Mouse (Mus musculus) small intestine, adult 2 months (tissue): ENCODE measurements around the gene Gm20388. TPM values are rescaled to one million over a fixed set of nuclear protein-coding genes. Genes with fewer than 3 reads are reported as not detected.

Experiments
- H3K27ac ChIP-seq: fragments of 200-500 bp; 2 replicates; pipeline ENCODE4 v1.5.1; 2012; ENCODE audit warnings: low read depth, low read length, control low read depth, inconsistent platforms; ENCODE audit not compliant: insufficient read depth
- H3K27me3 ChIP-seq: fragments of 200-500 bp; 2 replicates; pipeline ENCODE4 v1.6.1; 2012; ENCODE audit warnings: mild to moderate bottlenecking, moderate library complexity, low read length, inconsistent platforms; ENCODE audit not compliant: control insufficient read depth, insufficient read depth
- H3K36me3 ChIP-seq: fragments of 200-500 bp; 2 replicates; pipeline ENCODE4 v1.6.1; 2012; ENCODE audit warnings: mild to moderate bottlenecking, low read length, control low read depth, inconsistent platforms; ENCODE audit not compliant: control insufficient read depth, insufficient read depth
- H3K4me1 ChIP-seq: fragments of 200-500 bp; 2 replicates; pipeline ENCODE4 v1.6.1; 2012; ENCODE audit warnings: low read length, inconsistent platforms, mixed read lengths; ENCODE audit not compliant: control insufficient read depth, insufficient read depth, insufficient read length
- H3K4me3 ChIP-seq: fragments of 200-500 bp; 2 replicates; pipeline ENCODE4 v1.5.1; 2012; ENCODE audit warnings: low read depth, mild to moderate bottlenecking, control low read depth, inconsistent platforms, low read length, moderate library complexity
- CTCF ChIP-seq: fragments of 200-500 bp; IDR thresholded peaks from 2 replicates; pipeline ENCODE4 v1.5.1; 2012; ENCODE audit warnings: low read depth, mild to moderate bottlenecking, control low read depth, inconsistent platforms, low read length, moderate library complexity, mixed read lengths; ENCODE audit not compliant: insufficient replicate concordance, insufficient read length; ENCODE audit errors: extremely low read depth
- POLR2A ChIP-seq: fragments of 200-500 bp; IDR thresholded peaks from 2 replicates; pipeline ENCODE4 v1.6.1; 2012; ENCODE audit warnings: low read depth, mild to moderate bottlenecking, control low read depth, inconsistent platforms, low read length, moderate library complexity
- WGBS: fragments of 180-500 bp; shearing (Covaris S2); methylation state at CpG from one replicate; pipeline ENCODE4 v1.1.7; 2018; 5-methylcytosine and 5-hydroxymethylcytosine counted together
- polyA plus RNA-seq: library from polyadenylated mRNA; depleted of rRNA; stranded (reverse); fragments of >200 nt; gene quantifications from 2 replicates; pipeline ENCODE4 v1.2.3, GENCODE M21; 2012

The Gm20388 gene
- polyA plus RNA-seq, 1 experiment: 37.3 TPM

DNA sequence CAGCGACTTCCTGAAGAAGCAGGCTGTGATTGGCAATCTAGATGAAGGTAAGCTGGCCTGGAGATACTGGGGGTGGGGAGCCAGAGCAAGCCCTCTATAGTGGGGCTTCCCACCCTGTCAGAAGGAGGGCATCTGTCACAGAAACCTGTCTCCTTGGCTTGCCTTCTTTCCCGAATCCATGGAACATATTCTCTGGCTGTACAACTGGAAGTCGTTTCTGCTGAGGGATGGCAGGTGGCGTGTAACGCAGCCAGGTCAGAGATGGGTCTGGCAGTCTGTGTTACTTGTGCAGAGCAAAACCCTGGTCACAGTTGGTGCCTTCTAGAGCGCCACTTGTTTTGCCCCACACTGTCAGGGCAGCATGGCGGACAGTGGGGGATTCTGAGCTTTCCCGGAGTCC lies 249.7 kb downstream of the Gm20388 start:
- WGBS: 81% methylated on average over 8 of the region's 8 CpGs
- Histone ChIP-seq H3K4me3 (no peak overlapping the region), H3K27me3 (no peaks in the 10 kb centered on the region), H3K4me1 (no peaks in the 10 kb centered on the region), H3K27ac (no peak overlapping the region), H3K36me3 (no peaks in the 10 kb centered on the region)
- no peak for TF ChIP-seq CTCF

DNA sequence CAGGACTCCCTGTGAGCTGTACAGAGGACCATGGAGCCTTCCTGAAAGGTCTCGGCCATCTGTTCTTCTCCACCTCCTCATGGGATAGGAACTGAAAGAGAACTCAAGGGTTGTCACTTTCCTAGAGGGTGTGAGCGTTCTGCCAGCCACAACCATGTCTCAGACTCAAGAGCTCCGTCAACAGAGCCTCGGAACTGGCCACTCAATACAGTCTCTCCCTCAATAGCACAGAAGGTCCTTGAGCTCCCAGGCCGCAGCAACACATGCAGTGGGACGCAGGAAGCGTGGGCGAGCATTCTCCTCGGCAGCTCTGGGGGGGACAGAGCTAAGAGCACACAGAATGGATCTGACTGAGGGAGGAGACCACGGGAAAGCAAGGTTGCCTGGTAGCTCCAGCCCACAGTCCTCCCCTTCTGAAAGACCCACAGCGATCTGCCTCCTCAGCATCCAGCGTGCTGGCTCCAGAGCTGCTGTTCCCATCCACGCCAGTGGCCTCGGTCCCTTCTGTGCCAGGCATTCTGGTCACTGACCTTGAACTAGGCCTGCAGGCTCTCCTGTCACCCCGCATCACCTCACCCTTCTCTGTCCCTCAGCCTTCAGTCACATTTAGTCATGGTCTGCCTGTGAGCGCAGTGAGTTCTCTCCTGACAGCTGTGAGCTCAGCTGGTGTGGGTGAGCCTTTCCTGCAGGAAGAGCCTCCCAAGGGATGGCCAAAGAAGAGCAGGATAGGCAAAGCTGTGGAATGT lies 251.2 kb downstream of the Gm20388 start:
- WGBS: 86% methylated on average over 16 of the region's 16 CpGs
- Histone ChIP-seq H3K27me3 (no peaks in the 10 kb centered on the region), H3K36me3 (no peaks in the 10 kb centered on the region), H3K27ac (no peak overlapping the region), H3K4me1 (no peaks in the 10 kb centered on the region), H3K4me3 (no peak overlapping the region)
- TF ChIP-seq POLR2A (no peak), CTCF (no peak)

DNA sequence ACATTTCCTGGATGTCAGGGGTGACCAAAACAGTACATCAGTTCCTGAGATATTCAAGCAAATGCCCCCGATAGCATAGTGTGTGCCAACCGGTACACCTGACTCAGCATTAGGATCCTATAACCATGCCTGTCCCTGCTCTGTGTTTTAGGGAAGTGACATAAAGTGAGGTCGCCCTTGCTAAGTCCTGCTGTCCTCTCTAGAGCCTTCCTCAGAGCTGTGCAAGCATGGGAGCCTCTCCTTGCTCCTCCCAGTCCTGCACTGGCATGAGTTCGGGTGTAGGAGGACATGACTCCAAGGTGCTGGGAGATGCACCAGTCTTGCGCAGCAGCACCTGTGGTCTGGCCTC lies 251.7 kb downstream of the Gm20388 start:
- Histone ChIP-seq H3K27ac (no peak overlapping the region), H3K4me1 (no peaks in the 10 kb centered on the region), H3K4me3 (no peak overlapping the region), H3K27me3 (no peaks in the 10 kb centered on the region), H3K36me3 (no peaks in the 10 kb centered on the region)
- WGBS: 76% methylated on average over 5 of the region's 5 CpGs
- TF ChIP-seq CTCF (no peak), POLR2A (no peak)

DNA sequence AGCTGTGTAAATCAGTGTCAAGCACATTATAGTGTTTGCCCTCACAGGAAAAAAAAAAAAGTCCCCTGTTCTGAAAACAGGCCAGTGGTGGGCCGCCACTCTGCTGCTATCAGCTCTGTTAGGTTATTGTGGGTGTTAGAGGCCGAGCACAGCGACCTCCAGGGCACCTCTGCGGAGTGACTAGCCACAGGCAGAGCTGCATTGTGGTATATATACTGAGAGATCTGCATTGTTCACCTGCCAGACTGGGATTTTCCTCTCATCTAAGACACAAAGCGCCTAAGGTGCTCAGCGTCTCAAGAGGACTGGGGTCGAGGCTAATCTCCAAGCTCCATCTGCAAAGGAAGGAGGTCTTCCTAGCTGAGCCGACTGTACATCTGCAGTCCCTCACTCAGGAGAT lies 252.7 kb downstream of the Gm20388 start:
- TF ChIP-seq POLR2A (no peak), CTCF (no peak)
- no peak overlapping the region for H3K27ac ChIP-seq
- H3K4me1 ChIP-seq: no peaks in the 10 kb centered on the region
- H3K4me3 ChIP-seq: no peak overlapping the region
- WGBS: 75% methylated on average over 8 of the region's 8 CpGs
- H3K36me3 ChIP-seq: no peaks in the 10 kb centered on the region
- H3K27me3 ChIP-seq: 0 out of 2 replicates have a peak, but pooled peaks cover 1% of the 10 kb centered on the region

DNA sequence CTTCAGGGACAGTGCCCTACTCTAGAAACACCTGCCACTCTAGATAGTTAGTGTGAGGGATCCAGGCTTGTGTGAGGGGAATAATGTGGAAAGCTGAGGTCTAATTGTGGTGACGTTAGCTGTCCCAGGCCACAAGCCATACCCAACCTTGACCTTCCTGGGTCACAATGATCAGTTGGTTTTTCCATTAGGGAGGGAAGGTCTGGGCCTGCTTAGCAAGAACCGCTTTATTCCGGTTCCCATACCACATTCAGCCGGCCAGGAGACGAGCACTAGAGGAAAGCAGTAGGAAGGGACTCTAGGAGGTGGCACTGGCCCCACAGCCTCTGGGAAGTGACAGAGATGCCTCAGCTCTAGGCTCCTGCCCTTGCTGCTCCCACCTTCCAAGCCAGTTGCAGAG lies 253.4 kb downstream of the Gm20388 start:
- H3K27me3 ChIP-seq: 0 out of 2 replicates have a peak, but pooled peaks cover 2% of the 10 kb centered on the region
- 89% methylated on average over 5 of the region's 5 CpGs for WGBS
- H3K4me1 ChIP-seq: no peaks in the 10 kb centered on the region
- no peak for TF ChIP-seq POLR2A
- TF ChIP-seq CTCF: no peak
- no peak overlapping the region for H3K27ac ChIP-seq
- H3K4me3 ChIP-seq: no peak overlapping the region
- H3K36me3 ChIP-seq: no peaks in the 10 kb centered on the region

DNA sequence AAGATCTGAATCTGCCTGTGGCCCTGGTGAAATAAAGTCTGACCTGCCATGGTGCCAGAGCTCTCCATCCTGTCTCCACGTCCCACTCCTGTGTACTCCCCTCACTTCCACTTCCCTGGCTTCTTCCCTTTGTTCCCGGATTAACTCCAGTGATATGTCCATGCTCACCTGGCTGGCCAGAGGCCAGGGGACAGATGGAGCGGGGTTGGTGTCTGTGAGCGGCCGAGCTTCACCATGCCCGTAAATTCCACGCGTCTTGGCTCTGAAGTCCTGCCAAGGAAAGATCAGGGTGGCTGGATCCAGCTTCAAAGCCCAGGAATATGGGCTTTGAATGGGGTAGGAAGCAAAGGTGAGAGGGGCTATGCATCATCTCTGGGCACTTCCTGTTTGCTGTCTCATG lies 256.5 kb downstream of the Gm20388 start:
- TF ChIP-seq CTCF: no peak
- TF ChIP-seq POLR2A: no peak
- WGBS: 55% methylated on average over 8 of the region's 8 CpGs
- H3K27me3 ChIP-seq: 0 out of 2 replicates have a peak, but pooled peaks cover 2% of the 10 kb centered on the region
- H3K27ac ChIP-seq: no peak overlapping the region
- H3K4me3 ChIP-seq: no peak overlapping the region
- no peaks in the 10 kb centered on the region for H3K4me1 ChIP-seq
- H3K36me3 ChIP-seq: no peaks in the 10 kb centered on the region

DNA sequence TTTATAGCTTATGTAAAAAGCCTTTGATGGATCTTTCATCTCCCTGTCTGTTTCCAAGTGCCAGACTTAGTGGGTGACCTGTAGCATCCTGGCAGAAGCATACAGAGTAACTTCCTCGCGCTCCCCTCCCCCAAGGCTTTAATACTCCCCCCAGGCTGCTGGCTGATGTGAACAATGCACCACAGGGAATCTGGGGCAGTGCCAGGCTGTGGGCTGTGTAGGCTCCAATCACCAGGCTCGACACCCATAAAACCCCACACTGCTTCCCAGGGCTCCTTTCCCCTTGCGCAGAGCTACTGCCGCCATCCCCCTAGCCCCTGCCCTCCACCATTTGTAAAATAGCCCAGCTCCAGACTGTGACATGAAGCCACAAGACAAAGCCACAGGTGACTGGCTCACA lies 257.2 kb downstream of the Gm20388 start:
- TF ChIP-seq POLR2A (no peak), CTCF (no peak)
- Histone ChIP-seq H3K27ac (no peak overlapping the region), H3K4me1 (no peaks in the 10 kb centered on the region), H3K4me3 (no peak overlapping the region), H3K36me3 (no peaks in the 10 kb centered on the region), H3K27me3 (0 out of 2 replicates have a peak, but pooled peaks cover 2% of the 10 kb centered on the region)
- WGBS: 57% methylated on average over 5 of the region's 5 CpGs

DNA sequence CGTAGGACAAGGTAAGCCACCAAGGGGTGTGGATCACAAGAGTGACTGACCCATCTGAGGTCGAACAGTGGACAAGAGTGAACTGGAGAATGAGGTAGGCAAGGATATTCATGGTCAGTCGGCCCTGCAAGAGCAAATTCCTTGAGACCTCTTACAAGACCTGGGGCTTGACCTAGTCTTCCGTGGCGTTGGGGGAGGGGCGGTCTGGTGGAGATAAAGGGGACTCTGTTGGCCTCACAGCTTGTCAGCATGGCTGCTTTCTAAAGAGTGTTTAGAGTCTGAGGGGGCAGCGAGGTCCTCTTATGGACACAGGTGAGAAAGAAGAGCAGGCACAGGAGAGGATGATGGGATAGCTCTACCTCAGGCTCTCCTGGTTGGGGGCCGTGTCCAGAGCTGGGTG lies 258.5 kb downstream of the Gm20388 start:
- 55% methylated on average over 8 of the region's 8 CpGs for WGBS
- Histone ChIP-seq H3K36me3 (no peaks in the 10 kb centered on the region), H3K4me3 (no peak overlapping the region), H3K27me3 (0 out of 2 replicates have a peak, but pooled peaks cover 2% of the 10 kb centered on the region), H3K4me1 (no peaks in the 10 kb centered on the region), H3K27ac (no peak overlapping the region)
- TF ChIP-seq CTCF: no peak
- TF ChIP-seq POLR2A: no peak
